Mouse (Mus musculus): Measurements from ENCODE around the gene Mob2.
A peak's percentile ranks its signal among the peaks of the same experiment; 100 is the strongest.

Mob2 gene

DNA sequence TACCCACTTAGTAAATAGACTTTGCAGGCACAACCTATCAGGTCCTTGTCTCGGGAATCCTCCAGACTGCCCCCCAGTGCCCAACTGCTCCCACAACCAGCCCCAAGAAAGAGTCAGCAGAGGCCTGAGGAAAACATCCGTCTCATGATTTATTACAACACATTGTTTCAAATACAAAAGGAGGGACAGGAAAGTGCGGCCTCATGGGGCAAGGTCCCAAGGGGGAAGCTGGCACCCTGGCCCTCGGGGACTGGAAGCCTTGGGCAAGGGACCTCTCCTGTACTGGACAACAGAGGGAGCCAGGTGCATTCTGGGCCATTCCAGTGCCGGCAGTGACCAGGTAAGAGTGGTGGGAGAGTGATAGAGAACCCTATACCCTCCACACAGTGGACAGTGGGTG is 18.5 kb upstream of the Mob2 start:
- DNase-seq (ENCODE audit: low spot score), result no peak

DNA sequence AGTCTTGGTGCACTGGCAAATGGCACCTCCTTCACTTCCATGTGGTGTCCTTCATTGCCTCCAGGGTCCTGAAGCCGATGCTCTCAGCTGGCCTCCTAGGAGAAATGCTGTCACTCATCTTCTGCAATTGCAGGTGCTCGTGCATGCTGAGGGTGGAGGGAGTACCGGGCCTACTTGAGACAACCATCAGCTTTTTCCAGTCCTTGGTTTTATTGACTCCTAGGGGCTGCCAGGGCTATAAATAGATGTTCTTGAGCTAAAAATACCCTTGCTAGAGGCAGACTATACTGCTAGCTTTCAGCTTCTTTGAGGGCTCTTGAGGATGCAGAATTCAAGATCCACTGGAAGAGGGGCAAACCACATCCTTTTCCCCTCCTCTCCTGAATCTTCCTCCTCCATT is 16.3 kb upstream of the Mob2 start:
- no peak for DNase-seq (ENCODE audit: low spot score)

DNA sequence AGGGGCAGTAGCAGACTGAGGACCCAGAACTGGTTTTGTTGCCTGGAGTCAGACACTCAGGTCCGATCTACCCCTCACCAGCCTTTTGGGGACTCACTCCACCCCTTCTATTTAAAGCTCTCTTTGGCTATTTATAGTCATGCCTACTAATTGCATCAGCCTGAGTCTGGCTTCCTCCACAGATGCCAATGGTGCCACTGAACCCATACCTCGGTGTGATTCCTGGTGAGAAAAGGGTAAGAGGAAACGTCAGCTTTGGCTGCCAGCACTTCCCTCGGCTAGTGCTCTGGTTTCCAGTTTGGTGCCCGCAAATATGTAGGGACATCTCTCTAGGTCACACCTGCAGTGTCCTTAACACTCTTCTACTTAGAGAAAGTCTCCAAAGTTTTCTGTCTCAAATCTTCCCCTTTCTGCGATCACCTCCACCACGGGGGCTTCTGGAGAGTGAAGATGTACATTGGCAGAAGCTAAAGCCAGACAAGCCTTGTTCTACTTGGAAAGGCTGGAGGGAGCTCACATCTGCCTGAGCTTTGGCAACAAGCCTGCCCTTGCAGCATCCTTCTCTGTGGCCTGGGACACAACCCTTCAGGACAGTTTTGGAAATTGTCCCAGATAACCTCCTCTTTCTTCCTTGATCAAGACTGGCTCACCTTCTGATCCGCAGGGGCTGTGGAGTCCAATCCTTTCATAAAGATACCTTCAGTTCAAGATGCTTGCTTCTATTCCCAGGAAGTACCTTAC is 13.5 kb upstream of the Mob2 start:
- no peak for DNase-seq (ENCODE audit: low spot score)

DNA sequence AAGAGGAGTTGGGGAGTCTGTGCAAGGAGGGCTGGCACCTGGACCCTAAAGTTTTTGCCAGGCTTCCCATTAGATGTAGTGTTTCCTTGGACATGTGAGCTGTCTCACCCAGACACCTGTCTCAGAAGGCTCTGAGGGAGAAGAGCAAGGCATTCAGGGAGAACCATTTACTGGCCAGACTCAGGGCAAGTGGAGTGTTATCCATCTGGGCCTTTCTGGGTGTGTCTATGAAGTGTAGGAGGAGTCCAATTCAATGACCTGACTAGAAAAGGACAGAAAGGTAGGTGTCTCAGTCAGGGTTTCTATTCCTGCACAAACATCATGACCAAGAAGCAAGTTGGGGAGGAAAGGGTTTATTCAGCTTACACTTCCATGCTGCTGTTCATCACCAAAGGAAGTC is 10.9 kb upstream of the Mob2 start:
- DNase-seq (ENCODE audit: low spot score), result no peak

DNA sequence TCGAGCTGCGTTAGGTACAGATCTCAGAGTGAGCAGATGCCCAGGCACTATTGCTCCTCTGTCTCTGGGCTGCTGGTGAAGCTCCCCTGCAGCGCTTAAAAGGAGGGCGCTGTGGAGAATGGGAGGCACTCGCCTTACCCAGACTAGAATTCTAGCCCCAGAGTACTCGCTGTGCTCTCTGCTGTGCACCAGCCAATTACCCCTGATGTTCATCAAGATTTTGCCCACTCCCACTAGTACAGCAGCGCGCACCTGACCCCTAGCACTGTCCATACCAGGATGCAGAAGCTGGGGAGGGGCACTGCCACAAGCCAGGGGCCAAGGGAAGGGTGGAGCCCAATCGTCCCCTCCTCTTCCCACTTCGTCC is 10.3 kb upstream of the Mob2 start:
- DNase-seq (ENCODE audit: low spot score), result no peak

DNA sequence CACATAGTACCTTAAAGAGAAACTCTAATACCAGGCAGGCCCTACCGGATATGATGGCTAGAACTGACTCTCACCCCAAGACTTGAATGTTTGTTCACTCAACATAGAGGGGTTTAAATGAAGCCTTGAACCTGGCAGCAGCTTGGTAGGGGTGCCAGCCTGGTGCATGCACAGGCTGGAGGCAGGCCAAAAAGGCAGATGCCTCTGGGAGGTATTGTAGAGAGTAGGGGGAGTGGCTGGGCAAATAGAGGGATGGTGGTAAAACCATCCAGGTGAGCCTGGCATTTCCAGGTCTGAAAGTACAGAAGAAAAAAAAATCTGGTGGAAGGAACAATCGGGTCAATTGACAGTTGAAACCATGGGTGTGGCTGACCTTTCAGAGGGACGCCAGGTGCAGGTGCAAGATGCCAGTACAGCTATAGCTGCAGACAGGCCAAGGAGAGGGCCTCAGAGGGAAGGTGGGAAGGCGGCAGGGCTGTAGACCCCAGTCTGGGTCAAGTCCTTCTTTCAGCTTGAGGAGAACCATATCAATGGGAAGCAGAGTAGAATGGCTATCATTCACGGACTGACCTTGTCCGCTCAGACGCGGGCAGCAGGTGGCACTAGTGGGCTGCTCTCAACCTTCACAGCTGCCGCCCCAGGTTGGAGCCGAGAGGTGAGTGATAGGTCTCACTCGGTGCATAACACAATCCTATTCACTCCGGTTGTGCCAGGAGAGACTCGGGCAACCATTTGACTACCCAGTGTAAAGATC is 9.8 kb upstream of the Mob2 start:
- DNase-seq (ENCODE audit: low spot score), result no peak

DNA sequence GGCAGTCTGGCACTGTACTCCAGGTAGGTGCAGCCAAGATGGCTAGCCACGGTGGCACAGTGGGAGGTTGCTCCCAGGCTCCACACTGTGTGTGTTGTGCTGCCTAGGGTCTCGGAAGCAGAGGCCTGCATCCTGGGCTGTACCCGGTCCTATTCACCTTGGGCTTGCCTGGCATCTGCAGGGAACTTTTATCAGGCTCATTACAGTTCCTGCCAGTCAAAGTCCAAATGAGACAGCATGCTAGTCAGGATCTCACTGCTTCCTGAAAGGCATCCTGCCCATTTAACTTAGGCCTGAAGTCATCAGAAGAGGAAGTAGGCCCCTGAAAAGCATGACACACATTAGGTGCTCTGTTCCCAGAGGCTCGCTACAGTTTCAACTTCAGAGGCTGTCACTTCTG is 7.6 kb upstream of the Mob2 start:
- DNase-seq (ENCODE audit: low spot score), result no peak

DNA sequence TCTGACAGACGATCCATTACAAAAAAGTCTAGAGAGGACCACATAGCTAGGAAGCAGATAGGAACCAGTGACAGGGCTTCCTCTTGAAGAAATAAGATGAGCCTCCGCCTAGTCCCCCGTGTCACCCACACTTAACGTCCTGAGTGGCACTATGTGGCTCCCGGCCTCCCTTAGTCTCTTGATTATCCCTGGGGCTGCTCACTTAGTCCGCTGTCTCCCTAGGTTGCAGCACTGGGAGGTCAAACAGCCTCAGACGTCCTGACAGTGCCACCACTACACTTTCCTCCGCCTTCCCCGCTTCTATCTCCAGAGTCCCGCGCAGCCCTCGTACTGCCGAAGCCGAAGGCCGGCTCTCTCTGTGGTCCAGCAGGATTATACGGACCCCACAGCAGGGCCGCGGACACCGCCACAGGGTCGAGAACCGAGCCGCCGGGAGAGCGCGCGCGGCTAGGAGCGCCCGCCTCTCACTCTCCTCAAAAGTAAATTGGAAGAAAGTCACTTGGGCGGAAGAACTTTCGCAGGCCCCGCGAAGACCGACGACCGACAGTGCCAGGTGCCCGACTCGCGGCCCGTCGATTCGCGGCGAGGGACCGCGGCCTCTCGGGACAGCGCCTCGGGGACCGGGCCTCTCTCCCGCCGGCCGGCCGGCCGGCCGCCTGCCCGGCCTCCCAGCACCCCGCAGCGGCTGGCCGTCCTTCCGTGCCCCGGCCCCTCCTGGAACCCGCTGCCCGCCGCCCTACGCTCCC is 507 bp downstream of the Mob2 start:
- no peak for DNase-seq (ENCODE audit: low spot score)

DNA sequence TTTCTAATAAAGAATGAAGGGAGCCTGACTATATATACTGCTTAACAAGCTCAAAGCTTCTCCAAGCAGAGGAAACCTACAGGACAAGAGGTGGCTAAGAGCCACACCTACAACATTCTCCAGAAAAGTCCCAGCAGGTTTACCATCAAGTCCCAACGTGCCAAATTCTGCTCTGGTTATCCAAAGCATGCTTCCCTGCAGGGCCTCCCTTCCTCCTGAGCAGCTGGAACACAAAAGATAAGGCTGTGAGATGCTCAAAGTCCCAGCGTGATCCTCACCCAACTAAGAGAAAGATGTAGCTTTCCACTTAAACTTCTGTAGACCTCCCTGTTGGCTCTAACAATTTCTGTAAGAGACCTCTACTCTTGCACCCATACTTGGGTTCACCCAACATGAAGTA is 1.8 kb downstream of the Mob2 start:
- DNase-seq (ENCODE audit: low spot score), result no peak

DNA sequence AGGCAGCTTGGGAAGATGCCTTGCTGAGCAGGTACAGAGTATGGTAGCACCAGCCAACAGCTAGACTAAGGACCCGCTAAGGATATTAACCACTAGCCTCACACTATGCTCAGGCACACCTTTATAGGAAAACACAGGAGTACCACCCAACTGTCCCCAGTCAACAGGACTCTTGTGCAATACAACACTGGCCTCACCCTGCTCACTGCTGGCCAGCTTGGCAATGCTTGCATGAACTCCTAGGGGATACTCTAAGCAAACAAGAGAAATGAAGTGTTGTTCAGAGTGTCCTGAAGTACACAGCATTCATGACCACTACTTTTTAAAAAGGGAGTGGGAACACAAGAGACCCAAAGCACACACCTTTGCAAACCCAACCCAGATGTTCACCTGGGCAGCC is 3.7 kb downstream of the Mob2 start:
- DNase-seq (ENCODE audit: low spot score), result no peak

DNA sequence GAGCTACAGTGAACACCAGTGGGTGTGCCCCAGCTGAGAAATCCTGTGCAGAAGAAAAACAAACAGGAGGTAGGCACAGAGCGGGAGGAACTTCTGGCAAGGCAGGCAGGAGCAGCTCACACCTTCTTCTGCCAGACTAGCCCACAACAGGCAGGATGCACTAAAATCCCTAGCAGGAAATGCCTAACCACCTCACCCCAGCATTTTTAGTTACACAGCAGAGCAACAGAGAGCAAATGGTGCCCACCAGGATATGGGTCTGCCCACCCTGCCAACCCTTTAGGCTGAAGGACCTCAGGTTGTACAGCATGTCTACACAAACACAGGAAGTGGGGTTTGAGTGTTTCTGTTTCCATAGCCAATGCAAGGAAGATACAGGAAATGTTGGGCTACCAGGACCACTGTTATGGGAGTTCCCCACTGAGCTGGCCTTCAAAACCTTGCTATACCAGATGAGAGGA is 4.2 kb downstream of the Mob2 start:
- DNase-seq (ENCODE audit: low spot score), result no peak

DNA sequence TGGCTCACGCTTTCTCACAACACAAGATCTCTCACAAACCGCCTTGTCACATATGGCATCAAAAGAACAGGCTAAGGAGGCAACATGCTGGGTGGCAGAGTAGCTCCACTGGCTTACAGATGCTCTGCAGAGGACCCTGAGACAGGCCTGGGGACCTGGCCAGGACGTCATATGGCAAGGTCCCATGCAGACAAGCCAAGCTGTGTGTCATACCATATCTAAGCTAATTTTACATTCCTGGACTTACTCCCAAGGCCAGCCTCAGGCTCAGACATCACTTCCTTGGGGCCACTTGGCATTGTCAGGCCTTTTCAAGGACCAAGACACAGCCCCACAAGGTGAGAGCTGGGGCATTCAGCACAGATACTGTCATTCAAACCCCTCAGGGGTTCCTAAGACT is 5.4 kb downstream of the Mob2 start:
- no peak for DNase-seq (ENCODE audit: low spot score)

DNA sequence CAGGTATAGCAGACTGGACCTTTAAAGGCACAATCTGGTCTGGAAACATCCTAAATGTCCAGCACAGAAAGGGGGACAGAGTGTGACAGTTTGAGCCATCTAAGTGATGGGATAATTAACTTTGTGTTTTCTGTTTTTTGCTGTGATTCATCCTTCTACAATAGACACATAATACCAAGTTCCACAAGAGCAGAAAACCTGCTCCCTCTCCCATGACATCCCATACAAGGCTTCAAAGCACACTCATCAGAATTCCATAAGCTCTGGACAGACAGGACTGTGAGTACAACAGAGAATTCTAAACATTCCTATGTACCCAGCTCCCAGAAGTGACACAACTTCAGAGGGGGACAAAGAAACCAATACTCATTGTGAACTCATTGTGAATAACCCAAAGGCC is 10.3 kb downstream of the Mob2 start:
- no peak for DNase-seq (ENCODE audit: low spot score)

DNA sequence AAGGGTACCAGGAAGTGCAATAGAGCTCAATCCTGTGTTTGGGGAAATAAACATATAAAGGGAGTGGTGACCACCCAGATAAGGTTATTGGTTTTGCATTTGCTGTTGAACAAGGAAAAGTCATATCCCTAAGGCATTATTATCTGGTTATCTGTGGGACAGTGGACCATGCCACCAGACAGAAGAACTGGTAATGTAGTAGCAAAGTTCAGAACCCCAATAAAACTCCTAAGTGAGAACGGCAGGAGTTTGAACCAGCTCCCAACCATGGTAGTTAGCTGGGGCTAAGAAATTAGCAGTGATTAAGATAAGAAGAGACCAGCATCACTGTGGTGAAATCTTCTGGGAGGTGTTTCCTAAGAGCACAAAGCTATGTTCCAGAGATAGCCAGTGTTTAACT is 14.9 kb downstream of the Mob2 start:
- no peak for DNase-seq (ENCODE audit: low spot score)

DNA sequence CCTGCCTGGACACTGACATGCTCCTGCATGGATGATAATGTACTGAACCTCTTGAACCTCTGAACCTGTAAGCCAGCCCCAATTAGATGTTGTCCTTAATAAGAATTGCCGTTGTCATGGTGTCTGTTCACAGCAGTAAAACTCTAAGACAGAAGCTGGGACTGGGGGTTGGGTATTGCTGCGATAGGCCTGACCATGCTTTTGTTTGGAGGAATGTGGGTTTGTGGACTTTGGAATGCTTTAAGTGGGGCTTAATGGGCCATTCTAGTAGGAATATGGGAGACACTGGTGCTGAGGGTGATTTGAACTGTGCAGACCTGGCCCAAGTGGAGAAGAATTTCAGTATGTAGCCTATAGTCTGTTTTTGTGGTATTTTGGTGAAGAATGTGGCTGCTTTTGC is 15.5 kb downstream of the Mob2 start:
- DNase-seq (ENCODE audit: low spot score), result no peak

DNA sequence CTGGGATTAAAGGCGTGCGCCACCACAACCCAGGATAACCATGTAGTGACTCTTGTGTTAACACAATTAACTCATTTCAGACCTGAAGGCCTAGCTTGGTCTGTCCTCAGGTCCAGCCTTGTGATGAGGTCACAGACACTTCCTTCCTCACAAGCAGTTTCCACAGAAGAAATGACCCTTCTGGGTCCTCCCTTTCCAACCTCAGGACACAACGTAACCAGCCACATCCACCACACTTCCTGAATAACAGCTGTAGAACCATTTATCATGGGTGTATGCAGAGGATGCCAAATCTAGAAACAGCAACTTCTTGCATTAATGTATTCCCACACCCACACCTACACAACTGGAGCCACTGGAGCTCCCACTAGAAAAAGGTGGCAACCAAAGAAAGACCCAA is 20.1 kb downstream of the Mob2 start:
- DNase-seq (ENCODE audit: low spot score), result no peak

DNA sequence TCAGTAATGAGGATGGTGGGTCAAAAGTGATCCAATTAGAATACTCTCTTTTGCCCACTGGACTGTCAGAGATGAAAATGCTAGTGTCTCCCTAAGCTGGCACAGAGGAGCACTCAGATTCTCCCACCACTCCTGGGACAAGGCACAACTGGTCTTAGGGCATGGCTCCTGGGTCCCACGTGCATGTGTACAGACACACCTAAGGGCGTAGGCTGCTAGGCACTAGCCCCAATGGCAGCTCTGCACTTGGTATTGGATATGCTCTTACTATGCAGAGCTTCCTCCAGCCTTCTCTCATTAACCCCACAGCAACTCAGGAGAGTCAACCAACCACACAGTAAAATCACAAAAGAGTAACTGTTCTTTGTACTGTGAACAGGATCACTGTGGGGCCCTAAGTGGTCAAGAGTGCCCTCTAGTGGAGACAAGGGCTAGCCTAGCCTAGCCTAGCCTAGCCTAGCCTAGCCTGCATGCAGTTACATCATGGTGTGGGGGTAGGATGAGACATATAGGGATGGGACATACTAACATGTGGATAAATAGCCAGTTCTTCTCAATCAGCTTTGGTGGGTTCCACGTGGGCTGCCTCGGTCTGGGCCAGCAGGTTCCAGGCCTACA is 23.2 kb downstream of the Mob2 start:
- DNase-seq (ENCODE audit: low spot score), result peak; percentile 27

DNA sequence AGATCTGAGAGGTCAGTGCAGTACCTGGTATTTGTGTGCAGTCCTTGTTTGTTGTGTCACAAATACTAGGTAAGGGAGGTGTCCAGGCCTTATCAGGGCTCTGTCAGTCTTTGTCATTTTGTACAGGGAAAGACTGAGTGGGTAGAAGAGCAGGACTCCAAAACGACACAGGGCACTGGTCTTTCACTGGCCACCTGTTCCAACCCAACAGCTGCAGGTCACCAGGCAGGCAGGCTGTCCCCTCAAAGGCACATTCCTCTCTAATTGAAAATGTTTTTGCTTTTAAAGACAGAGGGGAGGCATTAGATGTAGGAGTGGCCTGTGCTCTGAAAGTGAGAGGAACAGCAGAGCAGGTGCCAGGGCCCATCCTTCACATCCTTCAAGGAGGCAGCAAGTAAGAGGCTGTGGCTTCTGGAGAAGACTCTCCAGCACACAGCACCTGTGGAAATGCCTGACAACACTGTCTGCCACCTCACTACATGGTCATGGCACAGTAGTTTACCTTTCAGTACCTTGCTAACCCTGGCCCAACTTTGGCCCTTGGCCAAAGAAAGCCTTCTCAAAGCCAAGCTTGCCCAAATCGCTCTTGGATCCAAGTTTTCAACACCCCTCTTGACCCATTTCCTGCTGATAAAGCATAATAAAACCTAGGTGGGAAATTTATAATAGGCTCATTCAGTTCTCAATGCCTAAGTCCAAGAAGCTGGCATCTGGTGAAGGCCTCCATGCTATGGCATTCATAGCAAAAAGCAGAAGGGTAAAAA is 25.6 kb downstream of the Mob2 start:
- DNase-seq (ENCODE audit: low spot score), result no peak

DNA sequence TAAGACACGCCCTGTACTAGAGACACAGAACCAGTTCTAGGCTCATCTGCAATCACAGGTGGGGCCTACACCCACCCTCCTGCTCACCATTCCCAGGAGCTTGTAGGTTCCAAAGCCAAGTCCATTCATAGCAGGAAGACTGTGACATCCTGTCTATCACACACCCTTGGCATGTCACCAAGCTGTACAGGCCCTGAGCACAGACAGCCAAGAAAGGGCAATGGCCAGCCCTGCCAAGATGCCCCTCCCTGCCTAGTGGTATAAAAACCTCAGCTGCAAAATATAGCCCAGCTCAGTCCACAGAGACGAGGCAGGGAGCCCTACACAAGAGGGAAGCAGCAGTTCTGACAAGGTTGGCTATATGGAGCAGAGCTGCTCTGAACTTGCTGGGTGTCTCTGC is 26.7 kb downstream of the Mob2 start:
- DNase-seq (ENCODE audit: low spot score), result no peak

DNA sequence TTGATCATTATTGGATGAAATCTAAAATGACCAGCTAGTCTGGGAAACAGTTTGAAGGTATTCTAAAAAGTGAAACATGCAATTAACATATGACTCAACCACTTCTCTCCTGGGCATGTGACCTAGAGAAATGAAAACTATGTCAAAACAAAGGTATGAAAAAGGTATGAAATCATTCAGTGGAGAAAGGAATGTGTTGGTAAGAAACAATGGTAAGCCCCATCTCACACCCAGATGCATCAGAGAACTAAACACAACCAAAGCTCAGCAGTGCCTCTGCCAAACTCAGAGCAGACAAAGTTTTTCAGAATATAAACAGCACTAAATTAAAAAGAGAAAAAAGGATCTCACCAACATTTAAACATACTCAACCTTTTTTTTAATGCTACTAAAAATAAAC is 30.8 kb downstream of the Mob2 start:
- DNase-seq (ENCODE audit: low spot score), result no peak

DNA sequence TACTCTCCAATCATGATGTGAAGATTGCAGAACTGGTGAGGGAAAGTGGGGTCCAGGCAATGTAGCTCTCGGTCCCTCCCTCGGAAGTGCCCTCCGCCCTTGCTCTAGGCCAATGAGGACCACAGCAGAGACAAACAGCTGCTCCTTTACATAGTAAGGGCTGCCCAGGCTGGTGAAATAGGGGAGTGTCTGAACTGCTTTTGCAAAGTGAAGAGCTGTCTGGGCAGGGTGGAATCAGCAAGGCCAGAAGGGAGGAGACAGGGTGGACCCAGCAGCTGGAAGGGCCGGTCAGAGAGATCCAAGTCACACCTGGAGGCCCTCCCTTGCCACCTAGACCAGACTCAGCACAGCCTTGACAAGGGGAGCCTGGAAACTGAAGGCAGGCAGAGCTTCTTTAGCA is 34.9 kb downstream of the Mob2 start:
- no peak for DNase-seq (ENCODE audit: low spot score)

DNA sequence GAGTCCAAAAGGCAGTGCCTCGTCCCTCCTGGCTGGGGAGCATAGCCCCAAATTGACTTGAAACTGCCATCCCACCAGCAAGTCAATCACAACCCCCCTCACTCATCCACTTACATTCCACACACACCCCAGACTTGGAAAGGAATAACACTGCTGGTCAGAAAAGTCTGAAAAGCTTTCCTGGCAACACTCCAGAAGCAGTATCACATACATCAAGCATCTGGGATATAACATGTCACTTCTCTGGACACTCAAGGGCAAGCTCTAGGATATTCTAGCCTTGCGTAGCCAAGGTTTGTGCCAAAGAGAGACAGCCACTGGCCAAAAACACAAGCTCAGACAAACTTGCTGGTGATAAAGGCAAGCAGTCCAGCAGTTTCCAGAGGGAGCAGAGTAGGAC is 35.7 kb downstream of the Mob2 start:
- no peak for DNase-seq (ENCODE audit: low spot score)
